Mouse (Mus musculus) embryonic facial prominence, embryonic 14.5 days (tissue): ENCODE data around the gene Sco1. TPM values are rescaled to one million over a fixed set of nuclear protein-coding genes. Genes with fewer than 3 reads are reported as not detected.
A peak's percentile ranks its signal among the peaks of the same experiment; 100 is the strongest.

Experiments used
- ATAC-seq: fragments of 200-750 bp; cut with Nextera tagmentation; 2 replicates; pipeline ENCODE4 v1.8.0; 2017; ENCODE audit warnings: low read depth, moderate number of reproducible peaks, moderate TSS enrichment
- DNase-seq: peaks from one replicate; pipeline ENCODE4 v3.0.0-alpha.2; 2015; ENCODE audit warnings: low spot score
- H3K27ac ChIP-seq: fragments of 300-500 bp; sonication (generic); replicated peaks from 2 replicates; pipeline ENCODE4 v1.5.1; 2014; ENCODE audit warnings: low read depth, mild to moderate bottlenecking, low read length, moderate library complexity
- H3K27me3 ChIP-seq: fragments of 300-500 bp; sonication (generic); replicated peaks from 2 replicates; pipeline ENCODE4 v1.6.1; 2014; ENCODE audit warnings: low read length; ENCODE audit not compliant: control insufficient read depth, insufficient read depth
- H3K36me3 ChIP-seq: fragments of 300-500 bp; sonication (generic); 2 replicates; pipeline ENCODE4 v1.6.1; 2014; ENCODE audit warnings: low read length, mixed read lengths; ENCODE audit not compliant: control insufficient read depth, insufficient read depth
- H3K4me1 ChIP-seq: fragments of 300-500 bp; sonication (generic); 2 replicates; pipeline ENCODE4 v1.6.1; 2014; ENCODE audit warnings: antibody characterized with exemption, low read length; ENCODE audit not compliant: control insufficient read depth, insufficient read depth
- H3K4me2 ChIP-seq: fragments of 300-500 bp; sonication (generic); 2 replicates; pipeline ENCODE4 v1.6.1; 2014; ENCODE audit warnings: low read depth, mild to moderate bottlenecking, low read length, moderate library complexity, mixed read lengths
- H3K4me3 ChIP-seq: fragments of 300-500 bp; sonication (generic); 2 replicates; pipeline ENCODE4 v1.5.1; 2014; ENCODE audit warnings: low read depth, mild to moderate bottlenecking, low read length
- H3K9ac ChIP-seq: fragments of 300-500 bp; sonication (generic); 2 replicates; pipeline ENCODE4 v1.6.1; 2014; ENCODE audit warnings: low read depth, mild to moderate bottlenecking, low read length, moderate library complexity, mixed read lengths
- H3K9me3 ChIP-seq: fragments of 300-500 bp; sonication (generic); 2 replicates; pipeline ENCODE4 v1.6.1; 2016; ENCODE audit warnings: low read length; ENCODE audit not compliant: control insufficient read depth
- WGBS: fragments of 180-500 bp; shearing (Covaris S2); extraction: QIAGEN DNeasy Blood & Tissue Kit; methylation state at CpG from one replicate; pipeline ENCODE4 v1.1.7; 2014; 5-methylcytosine and 5-hydroxymethylcytosine counted together
- polyA plus RNA-seq: library from polyadenylated mRNA; unstranded; fragments of >200 nt; fragmentation: Nextera tagmentation; extraction: Ambion mirVana; gene quantifications from 2 replicates; pipeline ENCODE4 v1.2.1, GENCODE M21; 2014

Gene Sco1
- polyA plus RNA-seq, 1 experiment from 2014 or later = 13.4 TPM

GRCm38 (mm10) chr11:67051676-67052320 lies 672 bp upstream of the Sco1 start:
- 5% methylated on average over 16 of the region's 16 CpGs for WGBS
- peak overlapping the region; percentile 69 for H3K4me2 ChIP-seq
- H3K4me3 ChIP-seq = peak overlapping the region; percentile 99
- ATAC-seq (peak; percentile 17; the same call in 1 of the 2 replicates), DNase-seq (peak; percentile 28)
- H3K27me3 ChIP-seq = no peaks in the 10 kb centered on the region
- peak overlapping the region; percentile 87 for H3K9ac ChIP-seq
- peak overlapping the region; percentile 81 for H3K27ac ChIP-seq
- no peaks in the 10 kb centered on the region for H3K9me3 ChIP-seq
- H3K36me3 ChIP-seq = peaks cover 30% of the 10 kb centered on the region
- peaks cover 12% of the 10 kb centered on the region for H3K4me1 ChIP-seq

GRCm38 (mm10) chr11:67054754-67055365 lies 2.4 kb downstream of the Sco1 start:
- H3K36me3 ChIP-seq = peaks cover 54% of the 10 kb centered on the region
- ATAC-seq = no peak

GRCm38 (mm10) chr11:67061311-67061710 lies 8.8 kb downstream of the Sco1 start:
- Histone ChIP-seq H3K36me3 (peaks cover 90% of the 10 kb centered on the region), H3K9ac (no peak overlapping the region), H3K9me3 (no peaks in the 10 kb centered on the region), H3K4me2 (no peak overlapping the region), H3K4me3 (no peak overlapping the region), H3K27me3 (no peaks in the 10 kb centered on the region), H3K4me1 (no peaks in the 10 kb centered on the region), H3K27ac (no peak overlapping the region)
- DNase-seq (no peak), ATAC-seq (no peak)
- WGBS = 90% methylated on average over 2 of the region's 2 CpGs

More at GRCm38 (mm10) chr11:67054754-67055365, 2.4 kb downstream of the Sco1 start:
- no peaks in the 10 kb centered on the region for H3K9me3 ChIP-seq
- H3K9ac ChIP-seq = no peak overlapping the region
- H3K4me1 ChIP-seq = peaks cover 12% of the 10 kb centered on the region
- no peak for DNase-seq
- H3K27me3 ChIP-seq = no peaks in the 10 kb centered on the region
- H3K4me2 ChIP-seq = no peak overlapping the region
- H3K27ac ChIP-seq = no peak overlapping the region
- no peak overlapping the region for H3K4me3 ChIP-seq
- 90% methylated on average over 8 of the region's 8 CpGs for WGBS

GRCm38 (mm10) chr11:67062726-67063125 lies 10.3 kb downstream of the Sco1 start:
- peaks cover 79% of the 10 kb centered on the region for H3K36me3 ChIP-seq

GRCm38 (mm10) chr11:67067741-67068140 lies 15.3 kb downstream of the Sco1 start:
- ATAC-seq (no peak), DNase-seq (no peak)
- WGBS = 88% methylated on average over 3 of the region's 3 CpGs
- H3K27me3 ChIP-seq = no peaks in the 10 kb centered on the region
- H3K9me3 ChIP-seq = no peaks in the 10 kb centered on the region
- H3K4me3 ChIP-seq = no peak overlapping the region
- no peak overlapping the region for H3K4me2 ChIP-seq
- no peaks in the 10 kb centered on the region for H3K4me1 ChIP-seq
- no peak overlapping the region for H3K9ac ChIP-seq
- H3K36me3 ChIP-seq = peaks cover 35% of the 10 kb centered on the region
- no peak overlapping the region for H3K27ac ChIP-seq

More at GRCm38 (mm10) chr11:67062726-67063125, 10.3 kb downstream of the Sco1 start:
- DNase-seq (no peak), ATAC-seq (peak; percentile 47; the same call in 1 of the 2 replicates)
- H3K4me2 ChIP-seq = no peak overlapping the region
- WGBS = 88% methylated on average over 3 of the region's 3 CpGs
- no peak overlapping the region for H3K9ac ChIP-seq
- no peaks in the 10 kb centered on the region for H3K4me1 ChIP-seq
- H3K27me3 ChIP-seq = no peaks in the 10 kb centered on the region
- no peak overlapping the region for H3K27ac ChIP-seq
- no peaks in the 10 kb centered on the region for H3K9me3 ChIP-seq
- no peak overlapping the region for H3K4me3 ChIP-seq

GRCm38 (mm10) chr11:67072615-67073130 lies 20.2 kb downstream of the Sco1 start:
- Histone ChIP-seq H3K4me1 (no peaks in the 10 kb centered on the region), H3K9me3 (no peaks in the 10 kb centered on the region), H3K27me3 (no peaks in the 10 kb centered on the region), H3K4me3 (no peak overlapping the region), H3K36me3 (no peaks in the 10 kb centered on the region), H3K9ac (no peak overlapping the region), H3K4me2 (no peak overlapping the region), H3K27ac (no peak overlapping the region)
- DNase-seq (no peak), ATAC-seq (no peak)
- WGBS = 76% methylated on average over 15 of the region's 15 CpGs

- Histone ChIP-seq H3K36me3 (no peaks in the 10 kb centered on the region), H3K9ac (no peak overlapping the region), H3K4me3 (no peak overlapping the region), H3K4me2 (no peak overlapping the region), H3K27me3 (no peaks in the 10 kb centered on the region), H3K9me3 (no peaks in the 10 kb centered on the region), H3K27ac (no peak overlapping the region; the same call in 1 of the 2 replicates), H3K4me1 (no peaks in the 10 kb centered on the region)
- DNase-seq (peak; percentile 65), ATAC-seq (peak; percentile 64)
- WGBS = 33% methylated on average over 3 of the region's 3 CpGs
Measured at GRCm38 (mm10) chr11:67075036-67075435, 22.6 kb downstream of the Sco1 start.

GRCm38 (mm10) chr11:67076781-67077180 lies 24.3 kb downstream of the Sco1 start:
- Histone ChIP-seq H3K27ac (no peak overlapping the region), H3K27me3 (no peaks in the 10 kb centered on the region), H3K36me3 (no peaks in the 10 kb centered on the region), H3K9me3 (no peaks in the 10 kb centered on the region), H3K4me2 (no peak overlapping the region), H3K4me1 (no peaks in the 10 kb centered on the region), H3K4me3 (no peak overlapping the region), H3K9ac (no peak overlapping the region)
- ATAC-seq (no peak), DNase-seq (no peak)
- 89% methylated on average over 5 of the region's 5 CpGs for WGBS
